Mouse (Mus musculus) bone marrow, adult 2 months (tissue): ENCODE measurements at regions not wholly inside any gene's neighbourhood (a gene's known extent, or its start where the extent isn't known, plus 50 kb on each side); places are given as distances from the start of the nearest gene placed in this dataset.

Source experiments
- CTCF ChIP-seq: fragments of 200-500 bp; IDR thresholded peaks from 2 replicates; pipeline ENCODE4 v1.5.1; 2011; ENCODE audit warnings: low read length, control low read depth; ENCODE audit not compliant: control insufficient read depth, insufficient read depth
- POLR2A ChIP-seq: fragments of 200-500 bp; IDR thresholded peaks from 2 replicates; pipeline ENCODE4 v1.6.1; 2011; ENCODE audit warnings: low read depth, mild to moderate bottlenecking, control low read depth, low read length, borderline replicate concordance; ENCODE audit not compliant: control insufficient read depth

- no peak for TF ChIP-seq CTCF
- TF ChIP-seq POLR2A, result no peak
These were observed 76.5 kb upstream of the P2ry1 start for GRCm38 (mm10) chr3:60926024-60926547.
